19 mouse cellular contexts compared by ENCODE assay signal in genomic region chr6:68302133-68302532, GRCm38 (mm10).
"Had no signal": no experiment of that assay in that cellular context is flagged by ENCODE, and none has a peak within 500 bp of the region (broad histone marks: within the 10 kb centered on the region; RNA-seq: fewer than 3 reads in every experiment).

No protein-coding gene starts in this region.

- H3K27ac ChIP-seq: intestine, embryonic 15.5 days; kidney, postnatal 0 days; layer of hippocampus, adult 2 months; limb, embryonic 10.5 days; limb, embryonic 13.5 days; liver, embryonic 12.5 days; liver, embryonic 15.5 days had no signal

- H3K9me3 ChIP-seq: intestine, embryonic 15.5 days; limb, embryonic 10.5 days; limb, embryonic 13.5 days; liver, embryonic 12.5 days; liver, embryonic 15.5 days had no signal

- H3K36me3 ChIP-seq: intestine, embryonic 15.5 days; limb, embryonic 10.5 days; limb, embryonic 13.5 days; liver, embryonic 12.5 days; liver, embryonic 15.5 days had no signal

- H3K4me3 ChIP-seq: intestine, embryonic 15.5 days; layer of hippocampus, adult 2 months; limb, embryonic 10.5 days; limb, embryonic 13.5 days; liver, embryonic 12.5 days; liver, embryonic 15.5 days had no signal

- ATAC-seq: intestine, embryonic 15.5 days; liver, embryonic 12.5 days had no signal

- H3K9ac ChIP-seq: intestine, embryonic 15.5 days; limb, embryonic 13.5 days; liver, embryonic 12.5 days; liver, embryonic 15.5 days had no signal

- H3K27me3 ChIP-seq: intestine, embryonic 15.5 days; limb, embryonic 13.5 days; liver, embryonic 12.5 days; liver, embryonic 15.5 days had no signal

- H3K4me1 ChIP-seq: intestine, embryonic 15.5 days; limb, embryonic 10.5 days; limb, embryonic 13.5 days; liver, embryonic 12.5 days; liver, embryonic 15.5 days had no signal

- H3K4me2 ChIP-seq: intestine, embryonic 15.5 days; limb, embryonic 13.5 days; liver, embryonic 12.5 days; liver, embryonic 15.5 days; midbrain, embryonic 11.5 days had no signal

- DNase-seq: kidney, adult 18-20 months; kidney, postnatal 25 days; layer of hippocampus, adult 9-11 months; liver; lung, adult 18-20 months; lung, postnatal 4 days; midbrain, embryonic 14.5 days; retina, postnatal 1 day; right cerebral cortex, postnatal 25 days; thymus, adult 18-20 months; thymus, postnatal 36 days had no signal
